Mouse (Mus musculus): ENCODE results near the gene Impad1.
A peak's percentile ranks its signal among the peaks of the same experiment; 100 is the strongest.

- TF ChIP-seq POLR2A (IDR thresholded peaks at IDR 0.05; ENCODE audit: extremely low read depth, insufficient read depth, low read length) (no peak), CTCF (IDR thresholded peaks at IDR 0.05; ENCODE audit: extremely low read depth, insufficient read depth, low read length) (peak; percentile 8; the same call in 1 of the 2 replicates)
Measured at GRCm38 (mm10) chr4:4717763-4718347, 75.3 kb downstream of the Impad1 start.

Measured in cortical plate, adult 2 months (tissue).